In genomic region chr4:84883646-84884045, GRCm38 (mm10) we compare ENCODE assay signal across 8 mouse cellular contexts. TPM values are rescaled to one million over a fixed set of nuclear protein-coding genes. Genes with fewer than 3 reads are reported as not detected.
DNase-seq lines count a peak whose midpoint lies in the region; ATAC-seq lines count a peak whose summit lies in the region.

No protein-coding gene starts in this region.

- WGBS in kidney, embryonic 16.5 days, result 50% methylated on average over 12 of the region's 12 CpGs
- 63% methylated on average over 12 of the region's 12 CpGs for WGBS in embryonic facial prominence, embryonic 14.5 days
- 55% methylated on average over 12 of the region's 12 CpGs for WGBS in hindbrain, embryonic 16.5 days
- WGBS in midbrain, embryonic 16.5 days, result 47% methylated on average over 12 of the region's 12 CpGs

- no peaks in the 10 kb centered on the region for H3K27me3 ChIP-seq in kidney, embryonic 16.5 days (ENCODE audit: insufficient read depth, low read length)
- H3K27me3 ChIP-seq in embryonic facial prominence, embryonic 14.5 days (replicated peaks; ENCODE audit: control insufficient read depth, insufficient read depth, low read length), result no peaks in the 10 kb centered on the region
- H3K27me3 ChIP-seq in hindbrain, embryonic 16.5 days (replicated peaks; ENCODE audit: control insufficient read depth, insufficient read depth, low read length), result no peaks in the 10 kb centered on the region
- H3K27me3 ChIP-seq in midbrain, embryonic 16.5 days (ENCODE audit: control insufficient read depth, insufficient read depth, low read depth, low read length), result no peaks in the 10 kb centered on the region

- H3K36me3 ChIP-seq in kidney, embryonic 16.5 days (ENCODE audit: insufficient read depth, low read length), result no peaks in the 10 kb centered on the region; the same call in 1 of the 2 replicates
- no peaks in the 10 kb centered on the region for H3K36me3 ChIP-seq in embryonic facial prominence, embryonic 14.5 days (ENCODE audit: control insufficient read depth, insufficient read depth, low read length)
- no peaks in the 10 kb centered on the region for H3K36me3 ChIP-seq in hindbrain, embryonic 16.5 days (ENCODE audit: control insufficient read depth, insufficient read depth, low read length)
- H3K36me3 ChIP-seq in midbrain, embryonic 16.5 days (ENCODE audit: control insufficient read depth, insufficient read depth, low read length), result no peaks in the 10 kb centered on the region

- DNase-seq in kidney, adult 8-10 months, result no peak
- no peak for DNase-seq in embryonic facial prominence, embryonic 14.5 days (ENCODE audit: low spot score)
- DNase-seq in right cerebral cortex, postnatal 36 days (ENCODE audit: low spot score in 2 of 2), result no peak
- no peak for DNase-seq in left cerebral cortex, postnatal 36 days (ENCODE audit: low spot score in 2 of 2)
- DNase-seq in spleen, postnatal 36 days (ENCODE audit: low spot score in 2 of 2), result no peak

- peak overlapping the region; percentile 69 for H3K4me3 ChIP-seq in kidney, embryonic 16.5 days (ENCODE audit: low read length)
- H3K4me3 ChIP-seq in embryonic facial prominence, embryonic 14.5 days (ENCODE audit: low read depth, low read length), result peak overlapping the region; percentile 82
- peak overlapping the region; percentile 95 for H3K4me3 ChIP-seq in hindbrain, embryonic 16.5 days (ENCODE audit: low read length)
- peak overlapping the region; percentile 91 for H3K4me3 ChIP-seq in midbrain, embryonic 16.5 days (ENCODE audit: low read depth, low read length)

- H3K4me1 ChIP-seq in kidney, embryonic 16.5 days (ENCODE audit: insufficient read depth, low read length), result peaks cover 9% of the 10 kb centered on the region; the same call in 1 of the 2 replicates
- peaks cover 7% of the 10 kb centered on the region for H3K4me1 ChIP-seq in embryonic facial prominence, embryonic 14.5 days (ENCODE audit: control insufficient read depth, insufficient read depth, low read length)
- peaks cover 3% of the 10 kb centered on the region; the same call in 1 of the 2 replicates for H3K4me1 ChIP-seq in hindbrain, embryonic 16.5 days (ENCODE audit: control insufficient read depth, insufficient read depth, low read depth, low read length)
- peaks cover 6% of the 10 kb centered on the region; the same call in 1 of the 2 replicates for H3K4me1 ChIP-seq in midbrain, embryonic 16.5 days (ENCODE audit: control insufficient read depth, insufficient read depth, low read length)

- H3K27ac ChIP-seq in kidney, embryonic 16.5 days (ENCODE audit: low read length), result peak overlapping the region; percentile 96
- H3K27ac ChIP-seq in embryonic facial prominence, embryonic 14.5 days (replicated peaks; ENCODE audit: low read depth, low read length), result peak overlapping the region; percentile 97
- peak overlapping the region; percentile 91 for H3K27ac ChIP-seq in hindbrain, embryonic 16.5 days (ENCODE audit: low read depth, low read length)
- H3K27ac ChIP-seq in midbrain, embryonic 16.5 days (ENCODE audit: low read length), result peak overlapping the region; percentile 89; the same call in 1 of the 2 replicates

- intact Hi-C loops in left cerebral cortex, postnatal 36 days (cut with DNase I), result no loop called here

- H3K9ac ChIP-seq in kidney, embryonic 16.5 days (replicated peaks; ENCODE audit: low read length), result peak overlapping the region; percentile 89
- peak overlapping the region; percentile 98 for H3K9ac ChIP-seq in embryonic facial prominence, embryonic 14.5 days (ENCODE audit: low read depth, low read length)
- H3K9ac ChIP-seq in hindbrain, embryonic 16.5 days (ENCODE audit: low read depth, low read length), result peak overlapping the region; percentile 95
- peak overlapping the region; percentile 94; the same call in 1 of the 2 replicates for H3K9ac ChIP-seq in midbrain, embryonic 16.5 days (ENCODE audit: low read depth, low read length)

- peaks cover 7% of the 10 kb centered on the region; the same call in 1 of the 2 replicates for H3K9me3 ChIP-seq in kidney, embryonic 16.5 days (ENCODE audit: low read length)
- peaks cover 3% of the 10 kb centered on the region; the same call in 1 of the 2 replicates for H3K9me3 ChIP-seq in embryonic facial prominence, embryonic 14.5 days (ENCODE audit: control insufficient read depth, low read length)
- no peaks in the 10 kb centered on the region for H3K9me3 ChIP-seq in hindbrain, embryonic 16.5 days (ENCODE audit: control insufficient read depth, low read length)
- H3K9me3 ChIP-seq in midbrain, embryonic 16.5 days (replicated peaks; ENCODE audit: control insufficient read depth, low read length, poor library complexity, severe bottlenecking), result no peaks in the 10 kb centered on the region

- H3K4me2 ChIP-seq in kidney, embryonic 16.5 days (replicated peaks; ENCODE audit: low read depth, low read length), result peak overlapping the region; percentile 64
- peak overlapping the region; percentile 70 for H3K4me2 ChIP-seq in embryonic facial prominence, embryonic 14.5 days (ENCODE audit: low read depth, low read length)
- peak overlapping the region; percentile 65 for H3K4me2 ChIP-seq in hindbrain, embryonic 16.5 days (ENCODE audit: low read length)
- H3K4me2 ChIP-seq in midbrain, embryonic 16.5 days (ENCODE audit: low read length), result peak overlapping the region; percentile 84

- ATAC-seq in kidney, embryonic 16.5 days (ENCODE audit: low FRiP score, low TSS enrichment), result peak; percentile 30; the same call in 1 of the 2 replicates
- no peak; the same call in 1 of the 2 replicates for ATAC-seq in embryonic facial prominence, embryonic 14.5 days (ENCODE audit: low read depth)
- no peak; the same call in 1 of the 2 replicates for ATAC-seq in hindbrain, embryonic 16.5 days
- peak; percentile 36 for ATAC-seq in midbrain, embryonic 16.5 days

RNA-seq across cellular contexts. Expression of gene Cntln, which starts 0.5 kb away (rescaled TPM):
- 9.1 and 9.8 TPM in 2 replicates for polyA plus RNA-seq in kidney, embryonic 16.5 days (2015; fragmentation: Nextera tagmentation; extraction: Ambion mirVana)
- polyA plus RNA-seq in embryonic facial prominence, embryonic 14.5 days (2014; fragmentation: Nextera tagmentation; extraction: Ambion mirVana), result 12.1 and 12.2 TPM in 2 replicates
- 4.6 and 4.8 TPM in 2 replicates for polyA plus RNA-seq in hindbrain, embryonic 16.5 days (2015; fragmentation: Nextera tagmentation; extraction: Ambion mirVana)
- 4.6 and 4.7 TPM in 2 replicates for polyA plus RNA-seq in midbrain, embryonic 16.5 days (2015; fragmentation: Nextera tagmentation; extraction: Ambion mirVana)
- 1 to 10 TPM; 8.1 to 8.4 TPM for total RNA-seq in left cerebral cortex, postnatal 36 days (2021)

Comparison
In these comparisons a context has a peak if more than half of its experiments do, and no peak if none do; other contexts are left out.
1. ATAC-seq: peak in kidney, embryonic 16.5 days (single experiment) and midbrain, embryonic 16.5 days (single experiment); none in embryonic facial prominence, embryonic 14.5 days (single experiment) and hindbrain, embryonic 16.5 days (single experiment).
2. Peak in every context shown above with its lines, with median percentiles within 50 percentile points of each other: H3K27ac ChIP-seq, H3K4me2 ChIP-seq, H3K4me3 ChIP-seq and H3K9ac ChIP-seq.